Mouse (Mus musculus): ENCODE results near the gene Ift20. TPM values are rescaled to one million over a fixed set of nuclear protein-coding genes. Genes with fewer than 3 reads are reported as not detected.

Gene Ift20
- polyA plus RNA-seq (2016; fragmentation: Nextera tagmentation; extraction: Ambion mirVana), result 92.8 and 95.9 TPM in 2 replicates

- peak; percentile 100 for DNase-seq (ENCODE audit: low spot score)
- WGBS, result under 1% methylated on average over 52 of the region's 52 CpGs
- H3K27ac ChIP-seq, result peak within 1 kb of the TSS; percentile 93
- no peaks in the 10 kb centered on the region for H3K9me3 ChIP-seq
- no peaks in the 10 kb centered on the region for H3K27me3 ChIP-seq (ENCODE audit: insufficient read depth, poor library complexity, severe bottlenecking)
- peaks cover 29% of the 10 kb centered on the region for H3K4me1 ChIP-seq
- H3K4me3 ChIP-seq, result peak within 1 kb of the TSS; percentile 87
- H3K36me3 ChIP-seq, result peaks cover 35% of the 10 kb centered on the region
Observed at GRCm38 (mm10) chr11:78536080-78536689, at the start of gene Ift20, which contains the start of gene Tnfaip1. TSS of gene Ift20 (plus strand) at chr11:78536361. TSS of gene Tnfaip1 (minus strand) at chr11:78536332.

- H3K9me3 ChIP-seq, result no peaks in the 10 kb centered on the region
- H3K36me3 ChIP-seq, result no peaks in the 10 kb centered on the region
- 5% methylated on average over 8 of the region's 8 CpGs for WGBS
- H3K27ac ChIP-seq, result no peak overlapping the region
- H3K4me3 ChIP-seq, result no peak overlapping the region
- H3K27me3 ChIP-seq (ENCODE audit: insufficient read depth, poor library complexity, severe bottlenecking), result peaks cover 87% of the 10 kb centered on the region
- H3K4me1 ChIP-seq, result peaks cover 7% of the 10 kb centered on the region
- DNase-seq (ENCODE audit: low spot score), result peak; percentile 86
Observed at GRCm38 (mm10) chr11:78488168-78488567, 48.0 kb upstream of the Ift20 start.

- DNase-seq (ENCODE audit: low spot score), result no peak
- WGBS, result 11% methylated on average over 48 of the region's 48 CpGs
- H3K9me3 ChIP-seq, result no peaks in the 10 kb centered on the region
- H3K4me1 ChIP-seq, result peaks cover 7% of the 10 kb centered on the region
- H3K4me3 ChIP-seq, result peak overlapping the region; percentile 50
- H3K27me3 ChIP-seq (ENCODE audit: insufficient read depth, poor library complexity, severe bottlenecking), result peaks cover 88% of the 10 kb centered on the region
- no peak overlapping the region for H3K27ac ChIP-seq
- no peaks in the 10 kb centered on the region for H3K36me3 ChIP-seq
Observed at GRCm38 (mm10) chr11:78490781-78491241, 45.4 kb upstream of the Ift20 start.

- DNase-seq (ENCODE audit: low spot score), result no peak
- Histone ChIP-seq H3K27me3 (ENCODE audit: insufficient read depth, poor library complexity, severe bottlenecking) (peaks cover 88% of the 10 kb centered on the region), H3K9me3 (no peaks in the 10 kb centered on the region), H3K4me3 (no peak overlapping the region), H3K27ac (no peak overlapping the region), H3K36me3 (no peaks in the 10 kb centered on the region), H3K4me1 (peaks cover 16% of the 10 kb centered on the region)
- WGBS, result 4% methylated on average over 6 of the region's 6 CpGs
Observed at GRCm38 (mm10) chr11:78495904-78496303, 40.3 kb upstream of the Ift20 start.

DNA sequence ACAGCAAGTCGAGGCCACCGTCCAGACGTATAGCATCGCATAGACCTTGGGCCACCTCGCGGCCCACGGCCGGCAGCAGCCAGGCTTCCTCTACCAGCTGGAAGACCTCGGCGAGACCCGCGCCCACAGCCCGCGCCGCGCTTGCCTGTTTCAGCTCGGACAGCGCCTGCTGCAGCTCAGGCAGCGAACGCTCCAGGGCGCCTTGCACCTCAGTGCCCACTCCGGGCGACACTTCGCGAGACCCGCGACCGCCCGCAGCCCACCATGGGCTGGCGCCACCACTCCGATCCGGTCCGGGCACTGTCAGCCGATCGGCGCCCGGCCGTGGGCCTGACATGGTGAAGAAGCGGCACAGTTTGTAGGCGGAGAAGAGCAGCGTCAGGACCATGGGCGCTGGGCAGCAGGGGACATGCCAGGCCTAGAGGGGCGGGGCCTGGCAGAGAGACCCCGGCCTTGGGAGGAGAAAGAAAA is 39.1 kb upstream of the Ift20 start:
- Histone ChIP-seq H3K27ac (no peak overlapping the region; the same call in 1 of the 2 replicates), H3K27me3 (ENCODE audit: insufficient read depth, poor library complexity, severe bottlenecking) (peaks cover 86% of the 10 kb centered on the region), H3K36me3 (no peaks in the 10 kb centered on the region), H3K4me1 (peaks cover 14% of the 10 kb centered on the region), H3K4me3 (peak overlapping the region; percentile 67), H3K9me3 (no peaks in the 10 kb centered on the region)
- WGBS, result under 1% methylated on average over 44 of the region's 44 CpGs
- no peak for DNase-seq (ENCODE audit: low spot score)

DNA sequence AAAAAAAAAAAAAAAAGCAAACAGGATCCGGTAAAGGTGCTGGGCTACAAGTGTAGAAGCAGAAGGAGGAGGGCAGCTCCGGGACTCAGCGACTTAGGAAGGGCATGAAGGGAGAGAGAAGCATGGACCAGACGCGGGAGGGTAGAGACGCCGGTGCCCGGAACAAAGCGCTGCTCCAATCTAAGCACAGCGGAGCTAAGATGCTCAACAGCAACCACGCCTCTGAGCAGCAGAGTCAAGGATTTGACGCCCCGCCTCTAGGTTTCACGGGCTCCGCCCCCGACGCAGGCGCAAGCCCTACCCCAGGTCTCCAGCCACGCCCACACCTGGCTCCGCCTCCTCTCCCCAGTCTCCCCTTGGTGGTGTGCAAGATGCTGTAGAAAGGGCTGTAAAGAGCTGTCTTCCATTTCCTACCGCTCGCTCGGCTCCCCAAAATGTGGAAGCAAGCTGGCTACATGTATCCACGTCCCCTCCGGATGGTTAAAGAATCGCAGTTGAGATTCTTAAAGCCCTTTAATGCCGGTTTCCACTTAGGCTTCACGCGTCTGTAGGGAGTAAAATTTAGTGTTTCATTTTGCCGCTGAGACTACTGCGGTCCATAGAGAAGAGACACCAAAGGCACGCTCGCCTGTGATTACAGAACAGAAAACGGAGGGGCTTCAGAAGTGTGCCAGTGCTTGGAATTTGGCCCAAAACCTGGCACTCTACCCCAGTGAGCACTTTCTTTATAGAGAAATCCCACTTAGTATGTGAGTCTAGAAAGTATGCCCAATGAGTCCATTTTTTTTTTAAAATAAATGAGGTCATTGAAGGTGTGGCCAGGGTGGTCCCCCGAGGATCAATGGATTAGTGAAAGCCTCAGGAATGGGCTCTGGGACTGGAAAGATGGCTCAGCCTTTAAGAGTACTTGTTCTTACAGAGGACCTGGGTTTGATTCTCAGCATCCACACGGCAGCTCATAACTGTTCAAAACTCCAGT is 38.3 kb upstream of the Ift20 start, which contains the start of gene Sarm1:
Gene Sarm1 (minus strand): TSS at position 211 of the 979 bp plus-strand sequence.
- H3K36me3 ChIP-seq, result no peaks in the 10 kb centered on the region
- peaks cover 80% of the 10 kb centered on the region for H3K27me3 ChIP-seq (ENCODE audit: insufficient read depth, poor library complexity, severe bottlenecking)
- no peak within 1 kb of the TSS; the same call in 1 of the 2 replicates for H3K27ac ChIP-seq

DNA sequence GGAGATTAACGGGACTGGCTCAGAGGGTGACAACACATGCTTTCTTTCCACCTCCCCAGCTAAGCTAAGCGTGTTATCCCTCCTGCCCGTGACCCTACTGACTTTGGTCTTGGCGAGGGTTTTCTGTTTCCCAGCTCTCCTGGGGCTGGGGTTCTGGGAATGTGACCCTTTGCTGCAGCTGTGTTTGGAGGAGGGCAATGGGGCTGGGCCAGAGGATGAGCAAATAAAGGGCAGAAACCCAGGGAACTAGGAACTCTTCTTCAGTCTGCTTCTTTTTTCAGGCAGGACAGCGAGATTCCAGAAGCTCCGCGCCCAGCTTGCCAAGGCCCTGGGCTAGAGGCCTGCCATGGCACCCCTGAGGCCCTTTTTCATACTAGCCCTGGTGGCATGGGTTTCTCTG is 37.2 kb upstream of the Ift20 start, which contains the start of gene Vtn:
Gene Vtn (plus strand): TSS at position 88 of the 400 bp plus-strand sequence.
- Histone ChIP-seq H3K27me3 (ENCODE audit: insufficient read depth, poor library complexity, severe bottlenecking) (peaks cover 87% of the 10 kb centered on the region), H3K27ac (no peak within 1 kb of the TSS), H3K9me3 (no peaks in the 10 kb centered on the region), H3K36me3 (no peaks in the 10 kb centered on the region), H3K4me1 (peaks cover 14% of the 10 kb centered on the region), H3K4me3 (peak within 1 kb of the TSS; percentile 67)
- WGBS, result 55% methylated on average over 7 of the region's 7 CpGs
- DNase-seq (ENCODE audit: low spot score), result no peak

More for the DNA sequence above, 38.3 kb upstream of the Ift20 start, which contains the start of gene Sarm1:
- H3K4me3 ChIP-seq, result peak within 1 kb of the TSS; percentile 67
- H3K9me3 ChIP-seq, result no peaks in the 10 kb centered on the region
- peak; percentile 94 for DNase-seq (ENCODE audit: low spot score)
- peaks cover 14% of the 10 kb centered on the region for H3K4me1 ChIP-seq
- WGBS, result 4% methylated on average over 36 of the region's 36 CpGs

DNA sequence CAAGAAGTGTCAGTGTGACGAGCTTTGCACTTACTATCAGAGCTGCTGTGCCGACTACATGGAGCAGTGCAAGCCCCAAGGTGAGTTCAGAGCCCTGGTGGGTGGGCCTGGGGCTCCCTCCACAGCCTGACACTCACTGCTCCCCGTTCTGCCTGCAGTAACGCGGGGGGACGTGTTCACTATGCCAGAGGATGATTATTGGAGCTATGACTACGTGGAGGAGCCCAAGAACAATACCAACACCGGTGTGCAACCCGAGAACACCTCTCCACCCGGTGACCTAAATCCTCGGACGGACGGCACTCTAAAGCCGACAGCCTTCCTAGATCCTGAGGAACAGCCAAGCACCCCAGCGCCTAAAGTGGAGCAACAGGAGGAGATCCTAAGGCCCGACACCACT is 36.6 kb upstream of the Ift20 start:
- DNase-seq (ENCODE audit: low spot score), result no peak
- peaks cover 82% of the 10 kb centered on the region for H3K27me3 ChIP-seq (ENCODE audit: insufficient read depth, poor library complexity, severe bottlenecking)
- 49% methylated on average over 16 of the region's 16 CpGs for WGBS
- H3K9me3 ChIP-seq, result no peaks in the 10 kb centered on the region
- H3K4me3 ChIP-seq, result no peak overlapping the region
- H3K27ac ChIP-seq, result no peak overlapping the region
- H3K4me1 ChIP-seq, result peaks cover 14% of the 10 kb centered on the region
- H3K36me3 ChIP-seq, result no peaks in the 10 kb centered on the region

DNA sequence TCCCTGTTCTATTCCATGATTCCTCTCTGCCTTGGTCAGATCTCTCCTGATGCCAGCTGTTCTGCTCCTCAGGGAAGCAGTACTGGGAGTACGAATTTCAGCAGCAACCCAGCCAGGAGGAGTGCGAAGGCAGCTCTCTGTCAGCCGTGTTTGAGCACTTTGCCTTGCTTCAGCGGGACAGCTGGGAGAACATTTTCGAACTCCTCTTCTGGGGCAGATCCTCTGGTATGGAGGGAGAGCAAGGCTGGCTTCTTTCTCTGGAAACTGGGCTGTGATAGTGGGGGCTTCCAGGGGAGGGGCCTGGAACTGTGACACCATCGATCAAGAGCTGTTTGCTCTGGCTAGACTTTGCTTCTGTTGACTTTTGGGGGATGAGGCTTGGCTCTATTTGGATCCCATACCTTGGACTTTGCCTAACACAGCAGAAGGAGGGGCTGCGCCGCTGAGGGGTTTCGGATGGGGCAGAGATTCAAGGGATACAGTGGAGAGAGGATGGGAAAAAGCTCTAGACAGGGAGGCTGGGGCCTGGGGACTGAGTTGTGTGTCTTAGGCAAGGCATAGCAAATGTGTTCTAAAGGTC is 35.4 kb upstream of the Ift20 start:
- no peak overlapping the region for H3K4me3 ChIP-seq
- peaks cover 6% of the 10 kb centered on the region; the same call in 1 of the 2 replicates for H3K36me3 ChIP-seq
- no peaks in the 10 kb centered on the region for H3K9me3 ChIP-seq
- peaks cover 14% of the 10 kb centered on the region for H3K4me1 ChIP-seq
- DNase-seq (ENCODE audit: low spot score), result no peak
- peaks cover 70% of the 10 kb centered on the region for H3K27me3 ChIP-seq (ENCODE audit: insufficient read depth, poor library complexity, severe bottlenecking)
- 69% methylated on average over 9 of the region's 9 CpGs for WGBS
- H3K27ac ChIP-seq, result no peak overlapping the region

DNA sequence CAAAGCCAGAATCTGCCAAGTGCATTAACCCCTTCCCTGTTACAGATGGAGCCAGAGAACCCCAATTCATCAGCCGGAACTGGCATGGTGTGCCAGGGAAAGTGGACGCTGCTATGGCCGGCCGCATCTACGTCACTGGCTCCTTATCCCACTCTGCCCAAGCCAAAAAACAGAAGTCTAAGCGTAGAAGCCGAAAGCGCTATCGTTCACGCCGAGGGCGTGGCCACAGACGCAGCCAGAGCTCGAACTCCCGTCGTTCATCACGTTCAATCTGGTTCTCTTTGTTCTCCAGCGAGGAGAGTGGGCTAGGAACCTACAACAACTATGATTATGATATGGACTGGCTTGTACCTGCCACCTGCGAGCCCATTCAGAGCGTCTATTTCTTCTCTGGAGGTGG is 34.6 kb upstream of the Ift20 start:
- DNase-seq (ENCODE audit: low spot score), result no peak
- Histone ChIP-seq H3K36me3 (peaks cover 15% of the 10 kb centered on the region), H3K27me3 (ENCODE audit: insufficient read depth, poor library complexity, severe bottlenecking) (peaks cover 62% of the 10 kb centered on the region), H3K4me1 (peaks cover 14% of the 10 kb centered on the region), H3K4me3 (no peak overlapping the region), H3K9me3 (no peaks in the 10 kb centered on the region), H3K27ac (no peak overlapping the region)
- WGBS, result 73% methylated on average over 20 of the region's 20 CpGs

- Histone ChIP-seq H3K27ac (no peak within 1 kb of the TSS), H3K27me3 (ENCODE audit: insufficient read depth, poor library complexity, severe bottlenecking) (peaks cover 47% of the 10 kb centered on the region), H3K9me3 (no peaks in the 10 kb centered on the region), H3K36me3 (peaks cover 29% of the 10 kb centered on the region), H3K4me3 (no peak within 1 kb of the TSS), H3K4me1 (0 out of 2 replicates have a peak, but pooled peaks cover under 1% of the 10 kb centered on the region)
- 68% methylated on average over 7 of the region's 7 CpGs for whole genome bisulfite sequencing
- DNase-seq (ENCODE audit: low spot score), result no peak
Observed at GRCm38 (mm10) chr11:78502909-78503650, 33.1 kb upstream of the Ift20 start, which contains the start of gene Sebox. TSS of gene Sebox (plus strand) at chr11:78503447.

GRCm38 (mm10) chr11:78505430-78505829 is 30.7 kb upstream of the Ift20 start:
- no peak for DNase-seq (ENCODE audit: low spot score)
- H3K36me3 ChIP-seq, result peaks cover 49% of the 10 kb centered on the region
- peaks cover 23% of the 10 kb centered on the region for H3K27me3 ChIP-seq (ENCODE audit: insufficient read depth, poor library complexity, severe bottlenecking)
- no peak overlapping the region for H3K4me3 ChIP-seq
- H3K4me1 ChIP-seq, result no peaks in the 10 kb centered on the region
- H3K9me3 ChIP-seq, result no peaks in the 10 kb centered on the region
- 82% methylated on average over 3 of the region's 3 CpGs for WGBS
- no peak overlapping the region for H3K27ac ChIP-seq

Data from heart, embryonic 10.5 days (tissue).